Mouse (Mus musculus): ENCODE measurements around the gene Stk36. TPM values are rescaled to one million over a fixed set of nuclear protein-coding genes. Genes with fewer than 3 reads are reported as not detected.
A peak's percentile ranks its signal among the peaks of the same experiment; 100 is the strongest.

The Stk36 gene
- polyA plus RNA-seq (2014; fragmentation: Nextera tagmentation; extraction: Ambion mirVana), result 7.7 and 10.5 TPM in 2 replicates

- Histone ChIP-seq H3K4me3 (ENCODE audit: low read depth, low read length) (peak within 1 kb of the TSS; percentile 69), H3K4me1 (ENCODE audit: control insufficient read depth, insufficient read depth, low read length) (peaks cover 11% of the 10 kb centered on the region), H3K27ac (replicated peaks; ENCODE audit: low read depth, low read length) (no peak within 1 kb of the TSS; the same call in 1 of the 2 replicates), H3K9ac (ENCODE audit: low read depth, low read length) (peak within 1 kb of the TSS; percentile 79), H3K9me3 (ENCODE audit: control insufficient read depth, low read length) (no peaks in the 10 kb centered on the region), H3K4me2 (ENCODE audit: low read depth, low read length) (peak within 1 kb of the TSS; percentile 82), H3K27me3 (replicated peaks; ENCODE audit: control insufficient read depth, insufficient read depth, low read length) (no peaks in the 10 kb centered on the region), H3K36me3 (ENCODE audit: control insufficient read depth, insufficient read depth, low read length) (peaks cover 33% of the 10 kb centered on the region)
- peak; percentile 94 for ATAC-seq (ENCODE audit: low read depth)
- WGBS, result 10% methylated on average over 25 of the region's 25 CpGs
- peak; percentile 96 for DNase-seq (ENCODE audit: low spot score)
Observed at GRCm38 (mm10) chr1:74601267-74601962, at the start of gene Stk36, which contains the start of gene Rnf25. Gene Stk36 (plus strand): TSS chr1:74601445. Gene Rnf25 (minus strand): TSS chr1:74601397.

GRCm38 (mm10) chr1:74559061-74559460 is 42.2 kb upstream of the Stk36 start:
- Histone ChIP-seq H3K4me1 (ENCODE audit: control insufficient read depth, insufficient read depth, low read length) (no peaks in the 10 kb centered on the region), H3K27ac (replicated peaks; ENCODE audit: low read depth, low read length) (no peak overlapping the region), H3K4me3 (ENCODE audit: low read depth, low read length) (no peak overlapping the region), H3K9ac (ENCODE audit: low read depth, low read length) (no peak overlapping the region), H3K36me3 (ENCODE audit: control insufficient read depth, insufficient read depth, low read length) (peaks cover 1% of the 10 kb centered on the region), H3K4me2 (ENCODE audit: low read depth, low read length) (no peak overlapping the region), H3K27me3 (replicated peaks; ENCODE audit: control insufficient read depth, insufficient read depth, low read length) (no peaks in the 10 kb centered on the region), H3K9me3 (ENCODE audit: control insufficient read depth, low read length) (no peaks in the 10 kb centered on the region)
- 80% methylated on average over 5 of the region's 5 CpGs for WGBS
- no peak for ATAC-seq (ENCODE audit: low read depth)
- DNase-seq (ENCODE audit: low spot score), result no peak

- WGBS, result 91% methylated on average over 6 of the region's 6 CpGs
- Histone ChIP-seq H3K27me3 (replicated peaks; ENCODE audit: control insufficient read depth, insufficient read depth, low read length) (no peaks in the 10 kb centered on the region), H3K9me3 (ENCODE audit: control insufficient read depth, low read length) (no peaks in the 10 kb centered on the region), H3K4me1 (ENCODE audit: control insufficient read depth, insufficient read depth, low read length) (no peaks in the 10 kb centered on the region), H3K36me3 (ENCODE audit: control insufficient read depth, insufficient read depth, low read length) (peaks cover 65% of the 10 kb centered on the region), H3K9ac (ENCODE audit: low read depth, low read length) (no peak overlapping the region), H3K4me3 (ENCODE audit: low read depth, low read length) (no peak overlapping the region), H3K4me2 (ENCODE audit: low read depth, low read length) (no peak overlapping the region), H3K27ac (replicated peaks; ENCODE audit: low read depth, low read length) (no peak overlapping the region)
- ATAC-seq (ENCODE audit: low read depth), result no peak
- DNase-seq (ENCODE audit: low spot score), result no peak
Observed at GRCm38 (mm10) chr1:74565834-74566233, 35.4 kb upstream of the Stk36 start.

GRCm38 (mm10) chr1:74569739-74570719 is 31.2 kb upstream of the Stk36 start:
- 89% methylated on average over 29 of the region's 29 CpGs for WGBS
- ATAC-seq (ENCODE audit: low read depth), result no peak
- H3K4me2 ChIP-seq (ENCODE audit: low read depth, low read length), result no peak overlapping the region
- no peak overlapping the region for H3K9ac ChIP-seq (ENCODE audit: low read depth, low read length)
- DNase-seq (ENCODE audit: low spot score), result no peak
- H3K27ac ChIP-seq (replicated peaks; ENCODE audit: low read depth, low read length), result no peak overlapping the region
- no peaks in the 10 kb centered on the region for H3K9me3 ChIP-seq (ENCODE audit: control insufficient read depth, low read length)
- H3K4me1 ChIP-seq (ENCODE audit: control insufficient read depth, insufficient read depth, low read length), result no peaks in the 10 kb centered on the region
- no peak overlapping the region for H3K4me3 ChIP-seq (ENCODE audit: low read depth, low read length)
- no peaks in the 10 kb centered on the region for H3K27me3 ChIP-seq (replicated peaks; ENCODE audit: control insufficient read depth, insufficient read depth, low read length)
- H3K36me3 ChIP-seq (ENCODE audit: control insufficient read depth, insufficient read depth, low read length), result peaks cover 95% of the 10 kb centered on the region

GRCm38 (mm10) chr1:74582621-74583020 is 18.6 kb upstream of the Stk36 start:
- H3K27me3 ChIP-seq (replicated peaks; ENCODE audit: control insufficient read depth, insufficient read depth, low read length), result no peaks in the 10 kb centered on the region
- H3K4me1 ChIP-seq (ENCODE audit: control insufficient read depth, insufficient read depth, low read length), result peaks cover 6% of the 10 kb centered on the region
- H3K27ac ChIP-seq (replicated peaks; ENCODE audit: low read depth, low read length), result no peak overlapping the region
- H3K4me3 ChIP-seq (ENCODE audit: low read depth, low read length), result no peak overlapping the region
- H3K9ac ChIP-seq (ENCODE audit: low read depth, low read length), result no peak overlapping the region
- 78% methylated on average over 3 of the region's 3 CpGs for WGBS
- no peaks in the 10 kb centered on the region for H3K9me3 ChIP-seq (ENCODE audit: control insufficient read depth, low read length)
- peaks cover 54% of the 10 kb centered on the region for H3K36me3 ChIP-seq (ENCODE audit: control insufficient read depth, insufficient read depth, low read length)
- no peak overlapping the region for H3K4me2 ChIP-seq (ENCODE audit: low read depth, low read length)
- DNase-seq (ENCODE audit: low spot score) (no peak), ATAC-seq (ENCODE audit: low read depth) (no peak)

- H3K36me3 ChIP-seq (ENCODE audit: control insufficient read depth, insufficient read depth, low read length), result peaks cover 33% of the 10 kb centered on the region
- H3K27me3 ChIP-seq (replicated peaks; ENCODE audit: control insufficient read depth, insufficient read depth, low read length), result no peaks in the 10 kb centered on the region
- ATAC-seq (ENCODE audit: low read depth), result no peak
- no peak overlapping the region for H3K4me2 ChIP-seq (ENCODE audit: low read depth, low read length)
- H3K9me3 ChIP-seq (ENCODE audit: control insufficient read depth, low read length), result no peaks in the 10 kb centered on the region
- H3K4me1 ChIP-seq (ENCODE audit: control insufficient read depth, insufficient read depth, low read length), result peaks cover 9% of the 10 kb centered on the region
- H3K27ac ChIP-seq (replicated peaks; ENCODE audit: low read depth, low read length), result no peak overlapping the region
- no peak overlapping the region for H3K9ac ChIP-seq (ENCODE audit: low read depth, low read length)
- no peak overlapping the region for H3K4me3 ChIP-seq (ENCODE audit: low read depth, low read length)
- DNase-seq (ENCODE audit: low spot score), result no peak
- 91% methylated on average over 3 of the region's 3 CpGs for WGBS
Observed at GRCm38 (mm10) chr1:74584616-74585398, 16.4 kb upstream of the Stk36 start.

- WGBS, result under 1% methylated on average over 23 of the region's 24 CpGs
- no peak for ATAC-seq (ENCODE audit: low read depth)
- Histone ChIP-seq H3K4me3 (ENCODE audit: low read depth, low read length) (peak overlapping the region; percentile 71), H3K27ac (replicated peaks; ENCODE audit: low read depth, low read length) (peak overlapping the region; percentile 89), H3K27me3 (replicated peaks; ENCODE audit: control insufficient read depth, insufficient read depth, low read length) (no peaks in the 10 kb centered on the region), H3K4me2 (ENCODE audit: low read depth, low read length) (peak overlapping the region; percentile 82), H3K9ac (ENCODE audit: low read depth, low read length) (peak overlapping the region; percentile 81), H3K4me1 (ENCODE audit: control insufficient read depth, insufficient read depth, low read length) (peaks cover 9% of the 10 kb centered on the region), H3K36me3 (ENCODE audit: control insufficient read depth, insufficient read depth, low read length) (peaks cover 45% of the 10 kb centered on the region), H3K9me3 (ENCODE audit: control insufficient read depth, low read length) (no peaks in the 10 kb centered on the region)
- DNase-seq (ENCODE audit: low spot score), result peak; percentile 25
Observed at GRCm38 (mm10) chr1:74587233-74587772, 13.9 kb upstream of the Stk36 start.
